Mouse (Mus musculus): ENCODE results near the gene Prpf39. TPM values are rescaled to one million over a fixed set of nuclear protein-coding genes. Genes with fewer than 3 reads are reported as not detected.

Prpf39 gene
- total RNA-seq (2021): 10 to 100 TPM; 35.2 to 37.9 TPM
- long read RNA-seq, experiment 1, full-length matches to known transcripts: 3 of 17 reads
- long read RNA-seq, experiment 1, partial matches to known transcripts: 2 of 17 reads
- long read RNA-seq, experiment 1, other reads (novel, unspliced or antisense): 12 of 17 reads
- long read RNA-seq, experiment 2, full-length matches to known transcripts: 5 of 27 reads
- long read RNA-seq, experiment 2, partial matches to known transcripts: 2 of 27 reads
- long read RNA-seq, experiment 2, other reads (novel, unspliced or antisense): 20 of 27 reads

DNA sequence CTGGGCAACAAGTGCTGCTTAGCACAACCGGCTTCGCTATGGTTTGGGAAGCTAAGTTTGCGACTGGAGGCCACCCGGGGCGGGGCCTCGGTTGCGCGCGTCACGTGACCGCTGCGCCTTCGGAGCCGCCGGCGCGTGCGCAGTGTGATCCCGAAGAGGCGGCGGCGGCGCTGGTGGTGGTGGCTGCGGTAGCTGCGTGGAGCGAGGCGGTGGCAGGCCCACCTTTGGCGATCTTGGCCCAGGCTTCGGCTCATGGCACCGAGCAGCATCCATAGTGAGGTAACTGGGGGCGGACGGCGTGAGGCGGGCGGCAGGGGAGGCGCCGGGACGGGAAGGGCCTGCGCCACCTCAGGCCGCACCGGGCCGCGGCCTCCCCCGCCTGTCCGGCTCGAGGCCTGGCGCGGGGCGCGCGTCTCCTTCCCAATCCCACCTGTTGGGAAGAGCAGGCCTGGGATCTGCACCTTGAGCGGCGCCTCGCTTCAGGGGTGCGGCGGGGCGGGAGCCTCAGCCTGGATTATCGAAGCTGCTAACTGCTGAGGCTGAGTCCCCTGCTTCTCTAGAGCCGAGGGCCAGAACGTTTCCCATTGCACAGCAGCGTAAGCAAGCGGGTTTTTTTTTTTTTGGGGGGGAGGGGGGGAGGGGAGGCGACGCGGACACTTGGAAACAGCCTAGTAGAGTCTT, at the start of gene Prpf39:
Gene Prpf39 (plus strand): TSS at position 144 of the 681 bp plus-strand sequence.
- intact Hi-C loops (cut with DNase I): no loop called here
- peak; percentile 89 to 93 for DNase-seq (ENCODE audit: low spot score in 2 of 2)

DNA sequence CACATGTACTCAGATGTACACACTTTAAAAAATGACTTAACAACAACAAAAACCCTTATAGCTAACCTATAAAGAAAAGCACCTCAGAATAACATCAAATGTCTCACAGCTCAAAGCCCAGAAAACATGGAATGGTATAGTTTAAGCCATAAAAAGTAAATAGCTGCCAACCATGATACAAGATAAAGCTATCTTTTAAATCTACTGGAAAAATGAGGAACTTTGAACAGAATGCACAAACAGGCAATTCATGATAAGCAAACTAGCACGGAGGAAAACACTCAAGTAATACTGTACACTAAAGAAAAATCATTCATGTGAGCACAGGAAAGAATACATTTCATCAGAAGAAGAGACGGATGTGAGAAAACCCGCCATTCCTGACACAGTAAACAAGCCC, 28.4 kb upstream of the Prpf39 start:
- intact Hi-C loops (cut with DNase I): no loop called here
- no peak for DNase-seq (ENCODE audit: low spot score in 2 of 2)

DNA sequence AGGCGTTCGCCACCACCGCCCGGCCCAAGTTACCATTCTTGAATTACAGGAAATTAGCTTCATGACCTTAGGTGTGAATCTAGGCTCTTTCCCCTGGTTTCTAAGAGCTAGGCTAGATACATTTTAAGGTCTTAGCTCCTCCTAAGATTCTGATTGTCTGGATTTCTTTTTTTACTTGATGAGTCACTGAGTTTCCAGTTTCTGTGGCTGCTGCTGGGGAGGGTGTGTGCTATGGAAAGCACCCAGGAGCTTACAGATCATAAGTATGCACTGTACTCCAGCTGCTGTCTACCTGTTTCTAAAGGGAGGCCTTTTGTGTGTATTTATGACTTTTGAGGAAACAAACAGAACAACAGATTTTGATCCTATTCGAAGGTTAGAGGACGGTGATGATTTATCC, 13.3 kb upstream of the Prpf39 start:
- intact Hi-C loops (cut with DNase I): no loop called here
- DNase-seq (ENCODE audit: low spot score in 2 of 2): no peak

DNA sequence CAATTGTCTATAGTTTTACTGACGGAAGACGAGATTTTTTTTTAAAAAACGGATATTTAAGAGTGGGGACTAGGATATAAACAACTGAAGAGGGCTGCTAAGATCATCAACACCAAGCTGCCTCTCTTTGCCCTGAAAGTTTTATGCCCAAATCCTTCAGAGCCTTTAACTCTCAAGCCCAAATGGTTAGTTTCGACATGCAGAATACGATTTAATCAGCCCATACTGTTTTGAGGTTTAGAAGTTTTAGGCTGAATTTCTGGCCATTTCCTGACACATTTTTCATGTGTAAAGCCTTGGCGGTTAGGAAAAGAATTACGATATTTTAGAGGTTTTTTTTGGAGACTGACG, 319 bp upstream of the Prpf39 start:
- intact Hi-C loops (cut with DNase I): no loop called here
- no peak for DNase-seq (ENCODE audit: low spot score in 2 of 2)

DNA sequence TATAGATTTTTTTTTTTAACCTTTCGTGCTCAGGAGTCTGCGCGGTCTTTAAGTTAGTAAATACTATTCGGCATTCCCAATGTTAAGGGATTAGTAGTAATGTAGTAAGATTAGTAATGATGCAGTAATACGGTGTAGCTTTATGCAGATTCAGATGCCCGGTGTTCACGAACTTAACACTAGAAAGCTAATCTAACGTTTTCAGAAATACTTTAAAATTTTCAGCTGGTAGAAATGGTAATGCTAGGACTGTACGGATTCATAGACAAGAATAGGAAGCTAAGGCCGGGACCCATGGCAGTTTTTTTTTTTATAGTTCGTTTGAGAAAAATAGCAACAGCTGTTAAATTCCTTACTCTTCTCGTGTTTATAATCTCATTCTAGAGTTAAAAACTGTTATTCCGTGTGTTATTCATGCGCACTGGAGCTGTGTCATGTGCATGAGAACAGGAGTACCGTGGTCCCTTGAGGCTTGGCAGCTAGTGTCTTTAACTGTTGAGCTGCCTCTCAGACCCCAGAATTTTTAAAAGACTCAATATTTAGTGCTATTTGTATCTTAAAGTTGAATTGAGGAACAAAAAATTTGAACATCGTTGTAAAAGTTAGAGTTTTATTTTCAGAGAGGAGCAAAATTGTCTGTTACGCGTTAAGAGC, 886 bp downstream of the Prpf39 start:
- DNase-seq (ENCODE audit: low spot score in 2 of 2): no peak
- intact Hi-C loops (cut with DNase I): no loop called here

DNA sequence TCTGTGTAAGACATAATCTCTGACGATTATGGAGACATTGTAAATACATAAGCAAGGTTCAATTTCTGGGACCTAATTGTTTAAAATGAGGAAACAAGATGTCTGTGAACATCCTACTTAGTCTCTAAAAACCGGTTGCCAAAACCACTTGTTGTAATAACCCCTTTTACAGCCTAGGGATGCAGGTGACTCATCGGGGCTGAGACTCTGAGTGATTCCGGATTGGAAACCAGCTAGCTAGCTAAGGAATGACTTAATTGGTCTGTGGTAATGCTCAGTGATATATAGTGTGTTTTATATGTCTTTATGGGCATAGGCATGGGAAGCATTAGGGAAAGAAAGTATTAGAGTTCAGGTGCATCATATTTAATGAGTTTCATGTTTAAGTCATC, 1.4 kb downstream of the Prpf39 start:
- no peak for DNase-seq (ENCODE audit: low spot score in 2 of 2)
- intact Hi-C loops (cut with DNase I): no loop called here

DNA sequence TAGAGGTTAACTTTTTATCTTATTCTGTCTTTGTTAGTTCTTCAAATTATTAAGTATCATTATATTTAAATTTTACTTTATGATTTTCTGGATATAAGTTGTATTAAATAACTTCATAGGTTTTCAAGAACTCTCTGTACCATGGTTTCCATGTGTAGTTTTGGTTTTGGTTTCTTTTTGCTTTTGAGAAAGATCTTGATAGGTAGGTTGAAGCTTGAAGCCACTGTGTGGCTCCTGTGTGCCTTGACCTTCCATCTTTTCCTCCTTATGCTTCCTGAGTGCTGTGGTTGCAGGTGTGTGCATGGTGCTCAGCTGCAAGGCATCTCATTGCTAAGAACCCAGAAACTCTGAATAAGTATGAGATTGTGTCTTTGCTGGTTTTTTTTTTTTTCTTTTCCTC, 12.7 kb downstream of the Prpf39 start:
- intact Hi-C loops (cut with DNase I): no loop called here
- DNase-seq (ENCODE audit: low spot score in 2 of 2): no peak

DNA sequence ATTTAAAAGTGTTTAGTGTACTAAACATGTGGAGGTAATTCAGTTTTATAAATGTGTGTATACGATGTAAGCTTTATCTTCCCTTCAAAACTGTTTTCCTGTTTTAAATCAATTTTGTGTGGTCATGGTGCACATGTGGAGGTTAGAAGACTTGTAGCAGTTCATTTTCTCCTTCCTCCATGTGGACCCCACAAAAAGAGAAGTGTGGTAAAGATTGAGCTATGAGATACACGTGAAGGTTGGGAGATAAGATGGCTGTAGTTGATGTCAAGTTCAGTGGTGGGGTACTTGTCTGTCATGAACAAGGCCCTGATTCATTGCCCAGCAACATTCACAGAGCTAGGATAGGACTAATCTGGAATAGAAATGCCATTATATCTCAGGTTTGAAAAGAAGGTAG, 22.1 kb downstream of the Prpf39 start:
- no peak for DNase-seq (ENCODE audit: low spot score in 2 of 2)
- intact Hi-C loops (cut with DNase I): loop anchor here (5.0 kb wide), 1 partner anchor 71 kb away; no protein-coding TSS in a partner anchor

DNA sequence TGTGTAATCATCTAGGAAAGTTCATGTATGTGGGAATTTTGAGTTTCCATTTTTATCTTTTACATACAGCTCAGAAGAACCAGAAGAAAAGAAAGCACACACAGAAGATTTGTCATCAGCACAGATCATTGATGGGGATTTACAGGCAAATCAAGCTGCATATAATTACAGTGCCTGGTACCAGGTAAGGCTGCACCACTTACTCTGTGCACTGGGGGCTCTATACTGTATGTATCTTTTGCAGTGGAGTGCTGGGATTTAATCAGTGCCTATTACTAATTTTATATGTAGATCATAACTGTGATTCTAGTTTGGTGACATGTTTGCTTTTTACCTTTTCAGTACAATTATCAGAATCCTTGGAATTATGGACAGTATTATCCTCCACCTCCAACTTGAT, 24.9 kb downstream of the Prpf39 start:
- intact Hi-C loops (cut with DNase I): no loop called here

DNA sequence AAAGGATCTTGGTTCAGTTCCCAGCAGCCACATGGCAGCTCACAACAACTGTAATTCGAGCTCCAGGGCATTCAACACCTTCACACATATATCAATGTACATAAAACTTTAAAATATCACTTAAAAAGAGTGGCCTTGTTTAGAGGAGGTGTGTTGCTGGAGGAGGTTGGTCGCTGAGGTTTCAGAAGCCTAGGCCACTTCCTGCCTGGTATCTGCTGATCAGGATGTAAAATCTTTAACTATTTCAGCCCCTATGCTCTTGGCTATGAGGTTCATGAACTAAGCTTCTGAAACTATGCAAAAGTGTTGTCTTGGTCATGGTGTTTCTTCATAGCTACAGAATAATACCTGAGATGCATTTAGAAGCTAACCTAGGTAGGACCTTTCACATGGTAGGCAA, 29.1 kb downstream of the Prpf39 start:
- intact Hi-C loops (cut with DNase I): no loop called here
- no peak for DNase-seq (ENCODE audit: low spot score in 2 of 2)

More for the DNA sequence above, 24.9 kb downstream of the Prpf39 start:
- no peak for DNase-seq (ENCODE audit: low spot score in 2 of 2)

DNA sequence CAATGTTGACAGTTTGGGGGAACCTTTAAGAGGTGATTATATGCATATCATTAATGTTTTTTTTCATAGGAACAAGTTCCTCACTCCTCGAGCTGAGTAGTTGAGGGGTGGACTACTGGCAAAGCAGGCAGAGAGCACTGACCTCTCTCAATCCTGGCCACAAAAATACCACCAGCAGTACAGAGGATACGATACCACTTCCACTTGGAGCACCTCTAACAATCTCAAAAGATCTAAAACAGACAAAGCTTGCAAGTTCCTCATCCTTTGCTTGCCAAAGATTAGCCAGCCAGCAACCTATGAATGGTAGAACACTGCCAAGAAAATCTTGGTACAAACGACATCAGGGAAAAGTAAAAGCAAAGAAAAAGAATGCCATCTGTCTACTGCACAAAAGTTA, 30.1 kb downstream of the Prpf39 start:
- no peak for DNase-seq (ENCODE audit: low spot score in 2 of 2)
- intact Hi-C loops (cut with DNase I): no loop called here

DNA sequence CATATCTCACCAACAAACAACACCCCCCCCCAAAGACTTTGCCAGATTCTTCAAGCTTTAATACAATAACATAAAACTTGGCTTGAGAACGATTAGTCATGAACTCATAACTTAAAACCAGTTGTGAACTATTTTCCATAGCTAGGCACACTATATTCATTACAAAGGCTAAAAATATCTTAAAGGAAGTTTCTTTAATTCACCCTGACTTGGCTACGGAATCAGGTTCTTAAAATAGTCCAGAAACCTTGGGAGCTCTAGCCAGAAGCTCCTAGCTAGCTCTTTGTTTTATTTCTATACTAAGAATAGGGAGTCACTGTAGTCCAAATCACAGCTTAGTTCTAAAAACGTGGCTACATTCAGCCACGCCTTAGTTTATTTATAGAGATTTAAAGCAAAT, 32.3 kb downstream of the Prpf39 start:
- intact Hi-C loops (cut with DNase I): no loop called here
- DNase-seq (ENCODE audit: low spot score in 2 of 2): no peak

DNA sequence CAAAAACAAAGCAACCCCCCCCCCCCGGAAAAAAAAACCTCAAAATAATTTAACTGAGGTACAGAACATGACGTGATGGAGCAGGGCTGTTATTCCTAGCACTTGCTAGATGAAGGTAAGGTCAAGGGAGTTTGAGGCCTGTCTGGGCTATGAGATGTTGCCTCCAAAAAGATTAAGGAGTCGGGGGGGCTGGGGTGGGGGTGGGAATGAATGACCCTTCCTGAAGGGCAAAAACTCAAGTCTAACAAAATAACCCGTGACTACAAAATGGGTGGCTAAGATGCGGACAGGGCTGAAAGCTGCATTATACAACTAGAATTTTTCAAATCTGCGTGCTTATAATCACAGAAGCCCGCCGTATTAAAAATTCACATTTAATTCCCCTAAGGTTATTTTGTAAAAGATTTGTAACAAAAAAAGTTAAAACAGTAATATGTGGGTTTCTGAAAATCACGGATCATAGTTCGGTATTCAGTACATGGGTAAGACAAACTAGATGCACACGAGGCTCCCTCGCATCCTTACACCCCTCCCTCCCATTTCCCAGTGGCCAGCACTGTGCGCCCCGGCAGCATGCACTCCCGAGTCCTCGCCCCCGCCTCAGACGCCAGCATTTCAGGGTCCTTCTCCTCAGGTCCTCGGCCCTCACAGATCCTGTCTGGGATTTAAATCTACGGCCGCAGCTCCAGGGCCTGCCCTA, 36.9 kb downstream of the Prpf39 start:
- no peak for DNase-seq (ENCODE audit: low spot score in 2 of 2)
- intact Hi-C loops (cut with DNase I): no loop called here

DNA sequence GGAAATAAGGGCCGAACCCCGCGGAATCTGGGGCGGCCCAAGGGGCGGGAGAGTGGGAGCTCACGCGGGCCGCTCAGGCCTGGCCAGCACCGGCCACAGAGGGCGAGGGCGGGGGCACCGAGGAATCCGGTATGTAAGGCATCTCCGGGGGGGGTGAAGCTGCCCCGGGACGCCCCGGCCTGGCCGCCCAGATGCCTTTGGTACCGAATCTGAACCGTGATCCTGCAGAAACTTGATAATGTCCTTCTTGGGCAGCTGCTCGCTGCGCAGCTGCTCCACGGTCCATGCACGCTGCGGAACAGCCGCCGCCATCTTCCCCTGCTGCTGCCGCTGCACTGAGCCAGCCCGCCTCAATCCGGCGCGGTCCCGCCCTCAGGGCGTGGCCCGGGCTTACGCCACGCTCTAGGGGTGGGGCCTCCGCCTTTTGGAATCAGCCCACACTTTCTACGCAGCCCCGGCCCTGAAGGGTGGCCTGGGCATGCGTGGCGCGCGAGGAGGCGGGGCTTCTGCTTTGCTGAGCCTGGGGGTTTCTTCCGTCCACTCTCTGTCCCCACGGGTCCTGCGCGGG, 37.6 kb downstream of the Prpf39 start, which contains the start of gene Fkbp3:
Gene Fkbp3 (minus strand): TSS at position 397 of the 568 bp plus-strand sequence.
- intact Hi-C loops (cut with DNase I): no loop called here

DNA sequence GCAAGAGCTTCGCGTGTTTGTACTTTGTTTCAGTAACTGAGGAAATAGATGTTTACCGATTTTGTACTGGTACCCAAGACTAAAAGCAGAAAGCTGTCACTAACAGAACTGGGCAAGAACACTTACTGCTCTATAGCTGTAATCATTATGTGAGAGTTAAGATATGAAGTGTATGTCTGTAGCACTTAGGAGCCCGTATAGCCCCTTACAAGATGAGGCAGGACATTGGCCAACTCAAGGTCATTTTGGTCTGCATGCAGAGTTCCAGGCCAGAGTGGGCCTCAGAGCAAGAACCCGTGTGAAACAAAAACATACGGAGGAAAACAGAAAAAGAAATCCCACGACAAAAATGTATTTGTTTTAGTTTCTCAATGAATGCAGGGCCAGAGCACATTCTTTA, 38.5 kb downstream of the Prpf39 start:
- intact Hi-C loops (cut with DNase I): no loop called here

More for the DNA sequence above, 37.6 kb downstream of the Prpf39 start, which contains the start of gene Fkbp3:
- DNase-seq (ENCODE audit: low spot score in 2 of 2): peak; percentile 97

DNA sequence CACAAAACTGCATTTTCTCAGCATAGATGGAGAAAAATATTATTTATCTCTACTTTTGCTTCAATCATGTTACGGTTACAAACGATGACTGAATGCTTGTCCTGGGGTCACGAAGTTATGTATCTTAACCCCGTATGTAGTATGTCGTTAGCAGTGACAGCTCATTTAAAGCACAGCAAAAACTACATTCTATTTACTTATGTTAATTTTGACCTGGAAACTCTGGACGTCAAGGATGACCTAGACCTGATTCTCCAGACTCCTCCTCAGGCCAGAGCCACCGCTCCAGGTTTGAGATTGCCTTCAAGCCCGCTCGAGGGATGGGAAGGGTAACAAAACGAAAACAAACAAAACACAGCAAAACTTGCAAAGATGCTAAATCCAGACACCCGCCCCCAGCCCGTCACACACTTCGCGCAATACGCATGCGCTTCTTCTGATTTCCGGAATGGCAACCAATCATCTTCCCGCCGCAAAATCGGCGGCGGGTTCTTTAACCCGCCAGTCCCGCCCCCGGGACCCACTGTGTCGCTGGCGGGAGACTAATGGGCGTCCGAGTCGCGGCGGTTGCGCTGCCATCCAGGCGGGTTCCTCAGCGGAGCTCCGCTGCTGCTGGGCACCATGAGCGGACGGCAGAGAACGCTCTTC, 39.1 kb downstream of the Prpf39 start, which contains the start of gene Fancm:
Gene Fancm (plus strand): TSS at position 519 of the 648 bp plus-strand sequence.
- DNase-seq (ENCODE audit: low spot score in 2 of 2): peak; percentile 92 to 93
- intact Hi-C loops (cut with DNase I): no loop called here

More for the DNA sequence above, 38.5 kb downstream of the Prpf39 start:
- DNase-seq (ENCODE audit: low spot score in 2 of 2): no peak

DNA sequence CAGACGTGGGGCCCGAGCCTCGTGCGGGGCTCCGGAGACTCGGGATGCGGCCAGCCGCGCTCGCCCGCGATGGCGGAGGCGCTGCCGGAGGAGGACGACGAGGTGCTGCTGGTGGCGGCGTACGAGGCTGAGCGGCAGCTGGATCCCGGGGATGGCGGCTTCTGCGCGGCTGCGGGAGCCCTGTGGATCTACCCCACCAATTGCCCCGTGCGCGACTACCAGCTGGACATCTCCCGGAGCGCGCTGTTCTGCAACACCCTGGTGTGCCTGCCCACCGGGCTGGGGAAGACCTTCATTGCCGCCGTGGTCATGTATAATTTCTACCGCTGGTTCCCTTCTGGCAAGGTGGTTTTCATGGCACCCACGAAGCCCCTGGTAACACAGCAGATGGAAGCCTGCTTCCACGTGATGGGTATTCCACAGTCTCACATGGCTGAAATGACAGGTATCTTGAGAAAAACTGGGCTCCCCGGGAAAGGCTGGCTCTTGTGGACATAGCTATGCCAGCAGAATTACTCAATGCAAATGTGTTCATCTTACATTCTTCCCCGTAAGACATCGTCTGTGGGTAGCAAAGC, 39.7 kb downstream of the Prpf39 start:
- intact Hi-C loops (cut with DNase I): no loop called here
- DNase-seq (ENCODE audit: low spot score in 2 of 2): peak; percentile 33 to 59

DNA sequence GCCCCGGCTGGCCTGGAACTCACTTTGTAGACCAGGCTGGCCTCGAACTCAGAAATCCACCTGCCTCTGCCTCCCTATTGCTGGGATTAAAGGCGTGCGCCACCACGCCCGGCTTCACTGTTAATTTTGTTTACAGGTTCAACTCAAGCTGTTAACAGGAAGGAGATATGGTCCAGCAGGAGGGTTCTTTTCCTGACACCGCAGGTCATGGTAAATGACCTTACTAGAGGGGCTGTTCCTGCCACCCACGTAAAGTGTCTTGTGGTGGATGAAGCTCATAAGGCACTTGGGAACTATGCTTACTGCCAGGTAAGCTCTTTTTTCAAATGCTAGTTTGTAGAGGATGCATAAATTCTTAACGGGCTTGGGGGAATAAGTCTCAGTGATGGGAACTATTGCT, 40.8 kb downstream of the Prpf39 start:
- DNase-seq (ENCODE audit: low spot score in 2 of 2): no peak
- intact Hi-C loops (cut with DNase I): no loop called here

DNA sequence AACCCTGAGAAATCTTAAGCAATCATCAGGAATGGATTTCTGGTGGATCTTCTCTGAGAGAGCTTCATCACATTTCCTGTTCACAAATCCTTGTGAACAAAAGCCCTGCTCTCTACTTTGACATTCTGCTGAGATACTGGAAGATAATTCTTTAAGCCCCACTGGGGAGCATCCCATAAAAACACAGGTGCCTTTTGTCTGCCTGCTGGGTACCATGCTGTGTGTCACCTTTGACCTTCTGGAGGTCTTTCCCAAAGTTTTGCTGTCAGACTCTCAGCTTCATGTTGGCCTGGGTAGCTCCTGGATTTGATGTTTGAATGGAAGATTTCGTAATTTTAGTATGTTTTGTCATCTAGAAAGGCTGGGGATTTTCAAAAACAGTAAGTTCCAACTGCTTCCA, 72.6 kb downstream of the Prpf39 start:
- no peak for DNase-seq (ENCODE audit: low spot score in 2 of 2)
- intact Hi-C loops (cut with DNase I): no loop called here

Measured in left cerebral cortex, postnatal 14 days (tissue).